In the genomic region with DNA sequence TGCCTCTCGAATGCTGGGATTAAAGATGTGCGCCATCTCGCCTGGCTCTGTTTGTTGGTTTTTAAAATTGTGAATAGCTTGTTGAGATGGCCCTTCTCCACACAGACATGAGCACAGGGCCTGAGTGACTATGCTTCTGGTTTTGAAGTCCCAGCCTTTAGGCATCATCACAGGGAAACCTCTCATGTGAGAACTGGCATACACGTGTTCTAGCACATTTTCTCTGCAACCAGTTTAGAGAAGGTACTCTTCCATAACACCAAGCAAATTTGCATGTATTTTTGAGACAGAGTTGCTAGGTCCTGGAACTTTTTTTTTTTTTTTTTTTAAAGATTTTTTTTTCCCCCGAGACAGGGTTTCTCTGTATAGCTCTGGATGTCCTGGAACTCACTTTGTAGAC, we compare ENCODE assay signal across 12 mouse cellular contexts. TPM values are rescaled to one million over a fixed set of nuclear protein-coding genes. Genes with fewer than 3 reads are reported as not detected.
DNase-seq lines count a peak whose midpoint lies in the region; ATAC-seq and TF ChIP-seq lines count a peak whose summit lies in the region.
"Had no signal": no experiment of that assay in that cellular context is flagged by ENCODE, and none has a peak within 500 bp of the region (broad histone marks: within the 10 kb centered on the region; RNA-seq: fewer than 3 reads in every experiment).

No protein-coding gene starts in this region.

- H3K27me3 ChIP-seq in hindbrain, embryonic 12.5 days, result no peaks in the 10 kb centered on the region
- H3K27me3 ChIP-seq in hindbrain, embryonic 10.5 days (ENCODE audit: insufficient read depth, poor library complexity, severe bottlenecking), result no peaks in the 10 kb centered on the region
- no peaks in the 10 kb centered on the region for H3K27me3 ChIP-seq in stomach, embryonic 15.5 days (replicated peaks)
- no peaks in the 10 kb centered on the region for H3K27me3 ChIP-seq in stomach, postnatal 0 days (ENCODE audit: control insufficient read depth, insufficient read depth, low read length)
- H3K27me3 ChIP-seq in liver, embryonic 12.5 days (replicated peaks), result no peaks in the 10 kb centered on the region

- H3K9me3 ChIP-seq in hindbrain, embryonic 12.5 days (replicated peaks), result no peaks in the 10 kb centered on the region
- no peaks in the 10 kb centered on the region for H3K9me3 ChIP-seq in hindbrain, embryonic 10.5 days
- H3K9me3 ChIP-seq in stomach, embryonic 15.5 days, result no peaks in the 10 kb centered on the region
- no peaks in the 10 kb centered on the region for H3K9me3 ChIP-seq in stomach, postnatal 0 days (ENCODE audit: control insufficient read depth, low read length)
- H3K9me3 ChIP-seq in liver, embryonic 12.5 days (replicated peaks), result no peaks in the 10 kb centered on the region

- no peak for TF ChIP-seq EP300 in stomach, postnatal 0 days (optimal IDR thresholded peaks at IDR 0.05)

- TF ChIP-seq CTCF in stomach, postnatal 0 days (IDR thresholded peaks at IDR 0.05; ENCODE audit: low read depth), result no peak

- no peak overlapping the region; the same call in 1 of the 2 replicates for H3K4me2 ChIP-seq in hindbrain, embryonic 12.5 days (replicated peaks)
- H3K4me2 ChIP-seq in stomach, embryonic 15.5 days, result peak overlapping the region; percentile 60; the same call in 1 of the 2 replicates
- H3K4me2 ChIP-seq in stomach, postnatal 0 days (replicated peaks; ENCODE audit: low read depth), result no peak overlapping the region
- peak overlapping the region; percentile 87 for H3K4me2 ChIP-seq in liver, embryonic 12.5 days

- H3K27ac ChIP-seq in hindbrain, embryonic 12.5 days, result no peak overlapping the region
- H3K27ac ChIP-seq in hindbrain, embryonic 10.5 days, result no peak overlapping the region
- no peak overlapping the region for H3K27ac ChIP-seq in stomach, embryonic 15.5 days
- no peak overlapping the region for H3K27ac ChIP-seq in stomach, postnatal 0 days (replicated peaks)
- 0 out of 2 replicates have a peak overlapping the region, but pooled peaks have one; percentile 4 for H3K27ac ChIP-seq in liver, embryonic 12.5 days

- H3K4me1 ChIP-seq in hindbrain, embryonic 12.5 days, result peaks cover 17% of the 10 kb centered on the region
- H3K4me1 ChIP-seq in hindbrain, embryonic 10.5 days (replicated peaks), result peaks cover 20% of the 10 kb centered on the region
- H3K4me1 ChIP-seq in stomach, embryonic 15.5 days, result peaks cover 11% of the 10 kb centered on the region
- no peaks in the 10 kb centered on the region for H3K4me1 ChIP-seq in stomach, postnatal 0 days (replicated peaks; ENCODE audit: control insufficient read depth, insufficient read depth)
- H3K4me1 ChIP-seq in liver, embryonic 12.5 days, result peaks cover 49% of the 10 kb centered on the region

- WGBS in hindbrain, embryonic 12.5 days, result 90% methylated on average over 5 of the region's 5 CpGs
- WGBS in hindbrain, embryonic 10.5 days, result 87% methylated on average over 5 of the region's 5 CpGs
- 79% methylated on average over 5 of the region's 5 CpGs for WGBS in stomach, embryonic 15.5 days
- WGBS in stomach, postnatal 0 days, result 72% methylated on average over 5 of the region's 5 CpGs
- WGBS in liver, embryonic 12.5 days (ENCODE audit: insufficient replicate concordance), result 85% methylated on average over 5 of the region's 5 CpGs

- 0 out of 2 replicates have a peak overlapping the region, but pooled peaks have one; percentile 98 for H3K9ac ChIP-seq in hindbrain, embryonic 12.5 days
- no peak overlapping the region for H3K9ac ChIP-seq in stomach, embryonic 15.5 days
- no peak overlapping the region for H3K9ac ChIP-seq in stomach, postnatal 0 days (ENCODE audit: low read length)
- H3K9ac ChIP-seq in liver, embryonic 12.5 days, result peak overlapping the region; percentile 92

- H3K4me3 ChIP-seq in hindbrain, embryonic 12.5 days, result no peak overlapping the region
- no peak overlapping the region; the same call in 1 of the 2 replicates for H3K4me3 ChIP-seq in hindbrain, embryonic 10.5 days
- H3K4me3 ChIP-seq in stomach, embryonic 15.5 days (replicated peaks), result peak overlapping the region; percentile 70; the same call in 1 of the 2 replicates
- no peak overlapping the region for H3K4me3 ChIP-seq in stomach, postnatal 0 days (ENCODE audit: low read depth, low read length)
- H3K4me3 ChIP-seq in liver, embryonic 12.5 days, result peak overlapping the region; percentile 86; the same call in 1 of the 2 replicates

- DNase-seq in hindbrain, embryonic 10.5 days (ENCODE audit: low spot score), result no peak
- no peak for DNase-seq in stomach, postnatal 0 days (ENCODE audit: low spot score)
- no peak for DNase-seq in retina, postnatal 1 day
- DNase-seq in adrenal gland, postnatal 10 days, result no peak
- DNase-seq: heart, adult 18-20 months; kidney, adult 18-20 months; right cerebral cortex, adult 18-20 months had no signal

- H3K36me3 ChIP-seq in hindbrain, embryonic 12.5 days, result peaks cover 35% of the 10 kb centered on the region
- peaks cover 58% of the 10 kb centered on the region for H3K36me3 ChIP-seq in hindbrain, embryonic 10.5 days
- H3K36me3 ChIP-seq in stomach, embryonic 15.5 days, result peaks cover 29% of the 10 kb centered on the region
- H3K36me3 ChIP-seq in stomach, postnatal 0 days (ENCODE audit: control insufficient read depth, insufficient read depth, low read length), result peaks cover 9% of the 10 kb centered on the region
- peaks cover 58% of the 10 kb centered on the region for H3K36me3 ChIP-seq in liver, embryonic 12.5 days

- ATAC-seq in hindbrain, embryonic 12.5 days (ENCODE audit: low FRiP score), result no peak
- no peak for ATAC-seq in stomach, embryonic 15.5 days (ENCODE audit: insufficient read depth, low FRiP score, low read depth)
- no peak for ATAC-seq in stomach, postnatal 0 days (ENCODE audit: low FRiP score, low TSS enrichment)
- no peak for ATAC-seq in liver, embryonic 12.5 days
- ATAC-seq: CD4-positive, CD25-positive, alpha-beta regulatory T cell, adult 4 months had no signal

RNA-seq across cellular contexts. Expression of a gene that starts 2.0 kb away (rescaled TPM):
- polyA plus RNA-seq in hindbrain, embryonic 12.5 days (2016; fragmentation: Nextera tagmentation; extraction: Ambion mirVana), result 293 and 303 TPM in 2 replicates
- 344 and 443 TPM in 2 replicates for polyA plus RNA-seq in hindbrain, embryonic 10.5 days (2016; fragmentation: Nextera tagmentation; extraction: Ambion mirVana)
- polyA plus RNA-seq in stomach, embryonic 15.5 days (2015; fragmentation: Nextera tagmentation; extraction: Ambion mirVana), result 301 and 311 TPM in 2 replicates
- 155 and 161 TPM in 2 replicates for polyA plus RNA-seq in stomach, postnatal 0 days (2015; fragmentation: Nextera tagmentation; extraction: Ambion mirVana)
- polyA plus RNA-seq in liver, embryonic 12.5 days (2016; fragmentation: Nextera tagmentation; extraction: Ambion mirVana), result 258 and 270 TPM in 2 replicates
- total RNA-seq in adrenal gland, postnatal 10 days (2021), result 100 to 1,000 TPM; 145 to 150 TPM

RNA-seq across cellular contexts. Expression of a gene that starts 19.6 kb away (rescaled TPM):
- 2.3 and 3.3 TPM in 2 replicates for polyA plus RNA-seq in hindbrain, embryonic 12.5 days (2016; fragmentation: Nextera tagmentation; extraction: Ambion mirVana)
- 0.99 and 1.5 TPM in 2 replicates for polyA plus RNA-seq in hindbrain, embryonic 10.5 days (2016; fragmentation: Nextera tagmentation; extraction: Ambion mirVana)
- polyA plus RNA-seq in stomach, embryonic 15.5 days (2015; fragmentation: Nextera tagmentation; extraction: Ambion mirVana), result 24.5 and 38.2 TPM in 2 replicates
- 0.83 and 1.2 TPM in 2 replicates for polyA plus RNA-seq in stomach, postnatal 0 days (2015; fragmentation: Nextera tagmentation; extraction: Ambion mirVana)
- 6.3 TPM in 2 replicates for polyA plus RNA-seq in liver, embryonic 12.5 days (2016; fragmentation: Nextera tagmentation; extraction: Ambion mirVana)
- total RNA-seq in adrenal gland, postnatal 10 days (2021), result 10 to 100 TPM; 17.8 to 39.9 TPM

RNA-seq across cellular contexts. Expression of a gene that starts 20.9 kb away (rescaled TPM):
- polyA plus RNA-seq in hindbrain, embryonic 12.5 days (2016; fragmentation: Nextera tagmentation; extraction: Ambion mirVana), result not detected in 2 replicates
- not detected in 2 replicates for polyA plus RNA-seq in hindbrain, embryonic 10.5 days (2016; fragmentation: Nextera tagmentation; extraction: Ambion mirVana)
- polyA plus RNA-seq in stomach, embryonic 15.5 days (2015; fragmentation: Nextera tagmentation; extraction: Ambion mirVana), result 0.21 TPM in 1 of 2 replicates, not detected in the other
- 0.12 and 0.24 TPM in 2 replicates for polyA plus RNA-seq in stomach, postnatal 0 days (2015; fragmentation: Nextera tagmentation; extraction: Ambion mirVana)
- polyA plus RNA-seq in liver, embryonic 12.5 days (2016; fragmentation: Nextera tagmentation; extraction: Ambion mirVana), result 0.16 TPM in 1 of 2 replicates, not detected in the other
- total RNA-seq in adrenal gland, postnatal 10 days (2021), result not detected
- total RNA-seq: heart, adult 18-20 months had no signal
- polyA plus RNA-seq: CD4-positive, CD25-positive, alpha-beta regulatory T cell, adult 4 months; stomach, embryonic 14.5 days had no signal

Comparison
In these comparisons a context has a peak if more than half of its experiments do, and no peak if none do; other contexts are left out.
1. H3K4me2 ChIP-seq: peak in stomach, embryonic 15.5 days (single experiment) and liver, embryonic 12.5 days (single experiment); none in hindbrain, embryonic 12.5 days (single experiment) and stomach, postnatal 0 days (single experiment).
2. H3K4me3 ChIP-seq: peak in stomach, embryonic 15.5 days (single experiment) and liver, embryonic 12.5 days (single experiment); none in hindbrain, embryonic 12.5 days (single experiment), hindbrain, embryonic 10.5 days (single experiment) and stomach, postnatal 0 days (single experiment).
3. H3K9ac ChIP-seq: peak in hindbrain, embryonic 12.5 days (single experiment) and liver, embryonic 12.5 days (single experiment); none in stomach, embryonic 15.5 days (single experiment) and stomach, postnatal 0 days (single experiment).